ENCODE assay signal across 24 mouse cellular contexts in the genomic region with DNA sequence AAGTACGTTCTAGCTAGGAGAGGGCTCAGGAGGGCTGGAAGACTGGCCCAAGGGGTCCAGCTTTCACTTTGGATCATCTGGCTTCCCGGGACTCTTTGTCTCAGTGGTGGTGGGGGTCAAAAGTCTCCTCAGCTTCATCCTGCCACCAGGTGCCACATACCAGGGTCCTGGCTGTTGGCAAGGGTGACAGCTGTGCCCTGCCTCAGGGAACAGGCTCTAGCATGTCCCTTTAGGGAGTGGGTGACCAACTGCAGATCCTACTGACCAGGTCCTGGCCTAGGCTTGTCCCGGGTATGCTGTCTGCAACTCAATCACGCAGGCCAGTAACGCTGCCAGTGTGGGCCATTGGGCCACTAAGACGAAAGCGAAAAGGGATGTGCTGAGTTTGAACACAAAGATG. TPM values are rescaled to one million over a fixed set of nuclear protein-coding genes. Genes with fewer than 3 reads are reported as not detected.
"Had no signal": no experiment of that assay in that cellular context is flagged by ENCODE, and none has a peak within 500 bp of the region (broad histone marks: within the 10 kb centered on the region; RNA-seq: fewer than 3 reads in every experiment).

No protein-coding gene starts in this region.

- H3K4me3 ChIP-seq: layer of hippocampus, adult 2 months; liver, embryonic 13.5 days; midbrain, embryonic 13.5 days; stomach, embryonic 15.5 days had no signal

- H3K4me2 ChIP-seq: liver, embryonic 13.5 days; midbrain, embryonic 13.5 days; stomach, embryonic 15.5 days had no signal

- H3K27me3 ChIP-seq: midbrain, embryonic 13.5 days; stomach, embryonic 15.5 days had no signal

- ATAC-seq: midbrain, embryonic 13.5 days; midbrain, embryonic 16.5 days had no signal

- H3K9ac ChIP-seq: liver, embryonic 13.5 days; midbrain, embryonic 13.5 days; stomach, embryonic 15.5 days had no signal

- H3K36me3 ChIP-seq: liver, embryonic 13.5 days; midbrain, embryonic 13.5 days; stomach, embryonic 15.5 days had no signal

- DNase-seq: kidney, adult 2 months; kidney, postnatal 25 days; layer of hippocampus, adult 9-11 months; liver, embryonic 13.5 days; lung, adult 2 months; lung, postnatal 14 days; lung, postnatal 4 days; retina, postnatal 1 day; right cerebral cortex, postnatal 25 days; spleen, adult 18-20 months; thymus, postnatal 36 days had no signal

- H3K9me3 ChIP-seq: liver, embryonic 13.5 days; midbrain, embryonic 13.5 days; stomach, embryonic 15.5 days had no signal

- H3K27ac ChIP-seq: kidney, postnatal 0 days; layer of hippocampus, adult 2 months; liver, embryonic 13.5 days; midbrain, embryonic 13.5 days; stomach, embryonic 15.5 days had no signal

RNA-seq across cellular contexts. Expression of a gene that starts 35.3 kb away (rescaled TPM):
- total RNA-seq: liver, adult 2 months; megakaryocyte progenitor cell, adult 5-6 weeks; megakaryocyte-erythroid progenitor cell, adult 5-6 weeks; monocyte, adult 5-6 weeks; neutrophil, adult 5-6 weeks had no signal
- polyA plus RNA-seq: kidney, adult 2 months; kidney, postnatal 0 days; limb, embryonic 14.5 days; liver, adult 2 months; liver, embryonic 13.5 days; liver, embryonic 16.5 days; urinary bladder, adult 2 months had no signal
